Mouse (Mus musculus) spleen, embryonic (tissue): ENCODE measurements around the gene Trim40.

Source experiments
- CTCF ChIA-PET: fragments of 350-600 bp; sonication (Branson Sonifier 250); formaldehyde crosslinking; loops from one replicate; lab custom pipeline; 2022; lab: Charles Lee

Trim40 gene

DNA sequence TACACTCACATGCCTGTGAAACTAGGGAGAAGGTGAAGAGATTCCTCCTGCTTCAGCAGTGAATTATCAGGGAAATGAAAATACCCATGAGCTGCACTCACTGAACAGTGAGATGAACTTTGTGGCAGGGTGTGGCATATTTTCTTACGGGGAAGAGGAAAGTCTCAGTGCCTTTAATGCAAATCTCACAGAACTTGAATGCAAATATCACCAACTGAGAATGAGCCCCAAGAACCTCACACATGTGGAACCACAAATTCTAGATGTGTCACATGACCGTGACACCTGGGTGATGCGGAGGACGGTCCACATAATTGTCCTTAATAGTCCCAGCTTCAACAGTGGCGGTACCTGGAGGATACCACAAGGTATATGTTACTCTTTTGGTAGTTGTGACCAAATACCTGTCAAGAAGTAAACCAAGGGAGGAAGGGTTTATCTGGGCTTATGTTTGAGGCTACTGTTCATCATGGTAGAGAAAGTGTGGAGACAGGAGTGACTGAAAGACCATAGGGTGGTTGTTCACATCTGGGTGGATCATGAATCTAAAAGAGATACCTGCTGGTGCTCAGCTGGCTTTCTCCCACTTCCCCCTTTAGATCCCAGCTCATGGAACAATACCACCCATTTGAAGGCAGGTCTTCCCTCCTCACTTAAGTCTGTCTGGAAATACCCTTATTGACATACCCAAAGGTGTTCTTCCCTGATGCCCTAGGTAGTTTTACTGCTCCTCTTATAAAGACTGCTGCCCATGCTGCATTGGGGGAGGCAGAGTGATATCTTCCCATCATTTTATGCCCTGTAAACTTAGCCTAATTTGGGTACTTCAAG lies at the start of gene Trim40:
Gene Trim40 (minus strand): TSS at position 51 of the 831 bp plus-strand sequence.
- CTCF ChIA-PET: no interaction called here

DNA sequence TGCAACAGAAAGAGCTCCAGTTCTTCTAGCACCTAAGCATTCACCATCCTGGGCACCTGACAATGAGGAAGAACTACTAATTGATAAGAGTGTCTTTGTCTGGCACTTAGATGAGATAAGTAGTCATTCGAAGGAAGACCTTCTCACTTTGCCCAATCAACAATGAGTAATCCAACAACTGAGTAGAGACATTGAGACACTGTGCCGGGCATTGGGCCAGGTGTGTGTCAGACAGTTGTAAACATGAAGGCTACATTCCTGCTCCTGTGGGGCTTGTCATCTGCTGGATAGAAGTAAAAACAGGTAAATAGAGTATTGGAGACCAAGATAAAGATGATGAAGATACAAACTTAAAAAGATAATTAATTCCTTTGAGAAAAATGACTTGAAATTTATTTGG lies 48.1 kb upstream of the Trim40 start:
- CTCF ChIA-PET: no interaction called here

- CTCF ChIA-PET: no interaction called here
These were observed 41.9 kb upstream of the Trim40 start for GRCm38 (mm10) chr17:36931806-36932205.

DNA sequence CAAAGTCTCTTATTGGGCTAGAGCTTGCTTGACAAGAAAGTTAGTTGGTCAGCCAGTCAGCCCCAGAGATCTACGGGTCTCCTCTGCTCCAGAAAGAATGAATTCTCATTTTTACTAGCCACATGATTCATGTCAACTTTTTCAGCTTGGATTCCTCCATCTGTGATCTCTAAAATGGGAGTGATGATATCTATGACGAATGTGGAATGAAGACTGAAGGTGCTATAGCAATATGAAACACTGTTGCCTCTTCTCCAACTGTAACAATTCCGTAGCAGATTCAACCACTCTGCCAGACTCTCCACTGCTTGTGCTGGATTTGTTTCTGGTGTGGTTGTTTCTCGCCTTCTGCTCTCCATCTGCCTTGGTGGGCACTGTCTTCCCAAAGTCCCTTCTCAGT lies 41.2 kb upstream of the Trim40 start:
- CTCF ChIA-PET: no interaction called here

DNA sequence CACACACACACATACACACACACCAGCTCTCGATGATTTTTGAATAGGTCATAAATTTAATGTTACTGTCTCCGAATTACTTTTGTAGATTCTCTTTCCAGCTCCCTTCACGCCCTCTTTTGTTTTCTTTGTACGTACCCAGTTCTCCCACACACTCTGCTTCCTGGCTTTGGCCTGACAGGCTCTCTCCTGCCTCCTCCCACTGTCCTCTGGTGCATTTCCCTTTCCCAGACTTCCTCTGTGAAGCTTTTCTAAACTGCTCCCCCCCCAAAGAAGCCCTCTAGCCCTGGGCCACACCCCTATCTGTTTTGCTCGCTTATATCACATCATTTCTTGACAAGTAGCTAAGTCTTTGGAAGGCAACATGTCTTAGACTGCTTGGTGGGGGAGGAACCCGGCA lies 40.3 kb upstream of the Trim40 start:
- CTCF ChIA-PET: no interaction called here

GRCm38 (mm10) chr17:36929236-36929932 lies 39.5 kb upstream of the Trim40 start:
- CTCF ChIA-PET: no interaction called here

GRCm38 (mm10) chr17:36927496-36928120 lies 37.7 kb upstream of the Trim40 start:
- CTCF ChIA-PET: no interaction called here

DNA sequence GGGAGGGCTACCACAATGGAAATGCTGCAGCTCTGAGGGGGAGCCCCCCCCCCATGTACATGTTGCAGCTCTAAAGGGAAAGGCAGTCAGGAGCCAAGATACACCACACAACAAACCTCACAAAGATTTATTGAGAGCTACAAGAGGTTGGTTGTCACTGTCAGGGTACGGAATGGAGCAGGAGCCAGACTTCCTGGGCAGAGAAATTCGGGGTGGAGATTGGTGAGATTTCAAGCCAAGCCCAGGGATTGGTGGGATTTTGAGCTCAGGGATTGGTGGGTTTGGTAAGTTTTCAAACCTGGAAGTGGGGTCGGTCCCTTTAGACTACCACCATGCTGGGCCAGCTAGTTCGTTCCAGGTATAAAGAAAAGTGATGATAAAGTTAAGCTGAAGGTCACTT lies 33.6 kb upstream of the Trim40 start:
- CTCF ChIA-PET: no interaction called here

DNA sequence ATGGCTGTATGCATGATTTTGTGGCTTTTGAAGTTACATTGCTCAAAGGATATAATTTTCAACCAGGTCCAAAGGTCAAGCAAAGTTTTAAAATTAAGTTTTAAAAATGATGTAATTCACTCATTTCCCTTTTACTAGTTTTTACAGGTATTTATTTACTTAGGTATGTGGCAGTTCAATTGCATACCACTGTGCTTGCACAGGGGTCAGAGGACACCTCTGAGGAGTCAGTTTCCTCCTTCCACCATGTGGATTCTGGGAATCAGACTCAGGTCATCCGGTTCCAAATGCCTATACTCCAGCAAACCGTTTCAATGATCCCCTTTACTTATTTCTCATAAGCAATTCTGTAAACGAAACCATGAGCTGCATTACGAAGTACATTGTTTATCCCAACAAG lies 32.8 kb upstream of the Trim40 start:
- CTCF ChIA-PET: no interaction called here

- CTCF ChIA-PET: no interaction called here
These were observed 30.3 kb upstream of the Trim40 start for GRCm38 (mm10) chr17:36920239-36920638.

DNA sequence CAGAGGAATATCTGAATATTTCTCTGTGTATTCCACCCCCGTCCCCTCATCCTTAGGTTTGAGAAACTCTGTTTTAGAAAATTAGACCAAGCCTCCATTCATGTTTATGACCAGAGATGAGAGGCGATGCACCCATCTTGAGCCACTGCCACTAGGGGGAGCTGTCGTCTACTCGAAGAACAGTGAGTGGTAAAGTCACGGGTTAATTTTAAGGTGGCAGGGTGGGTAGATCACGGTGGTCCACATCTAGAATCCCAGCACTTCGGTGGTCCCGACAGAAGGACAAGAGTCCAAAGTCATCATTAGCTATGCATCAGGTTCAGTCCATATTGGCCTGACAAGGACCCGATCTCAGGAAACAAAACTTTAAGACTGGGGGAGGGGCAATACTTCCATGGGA lies 25.2 kb upstream of the Trim40 start:
- CTCF ChIA-PET: interaction anchor here (1.0 kb wide), 1 partner anchor 12 kb away, joined by 4 read pairs; no protein-coding TSS in a partner anchor

GRCm38 (mm10) chr17:36914108-36914507 lies 24.2 kb upstream of the Trim40 start:
- CTCF ChIA-PET: no interaction called here

- CTCF ChIA-PET: interaction anchor here (0.6 kb wide), 2 partner anchors 33 to 135 kb away, joined by 3 read pairs; no protein-coding TSS in a partner anchor
These were observed 22.1 kb upstream of the Trim40 start for GRCm38 (mm10) chr17:36912031-36912430.

- CTCF ChIA-PET: no interaction called here
These were observed 19.9 kb upstream of the Trim40 start for GRCm38 (mm10) chr17:36909802-36910201.

DNA sequence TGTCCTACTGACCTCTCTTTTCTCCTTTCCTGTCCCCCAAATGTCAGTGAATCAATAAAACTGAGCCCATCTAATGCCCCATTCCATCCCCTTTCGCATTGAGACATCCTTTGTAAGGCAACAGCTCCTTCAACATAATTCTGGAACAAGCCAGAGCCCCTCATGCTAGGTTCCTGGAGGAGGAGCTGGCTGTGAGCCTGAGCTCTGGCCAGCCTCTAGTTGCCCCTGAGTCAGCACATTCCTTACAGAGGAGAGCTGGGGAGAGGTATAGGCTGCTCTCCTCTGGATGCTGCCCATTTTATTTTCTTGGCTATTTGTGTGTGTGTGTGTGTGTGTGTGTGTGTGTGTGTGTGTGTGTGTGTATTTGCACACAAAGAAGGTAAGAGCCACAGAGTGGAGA lies 18.3 kb upstream of the Trim40 start:
- CTCF ChIA-PET: no interaction called here

- CTCF ChIA-PET: interaction anchor here (1.1 kb wide), 1 partner anchor 11 kb away, joined by 4 read pairs; no protein-coding TSS in a partner anchor
These were observed 13.7 kb upstream of the Trim40 start for GRCm38 (mm10) chr17:36903651-36904050.

GRCm38 (mm10) chr17:36900691-36901090 lies 10.8 kb upstream of the Trim40 start:
- CTCF ChIA-PET: no interaction called here

- CTCF ChIA-PET: no interaction called here
These were observed 10.1 kb upstream of the Trim40 start for GRCm38 (mm10) chr17:36900001-36900400.

- CTCF ChIA-PET: no interaction called here
These were observed 9.5 kb upstream of the Trim40 start for GRCm38 (mm10) chr17:36899376-36899775.

DNA sequence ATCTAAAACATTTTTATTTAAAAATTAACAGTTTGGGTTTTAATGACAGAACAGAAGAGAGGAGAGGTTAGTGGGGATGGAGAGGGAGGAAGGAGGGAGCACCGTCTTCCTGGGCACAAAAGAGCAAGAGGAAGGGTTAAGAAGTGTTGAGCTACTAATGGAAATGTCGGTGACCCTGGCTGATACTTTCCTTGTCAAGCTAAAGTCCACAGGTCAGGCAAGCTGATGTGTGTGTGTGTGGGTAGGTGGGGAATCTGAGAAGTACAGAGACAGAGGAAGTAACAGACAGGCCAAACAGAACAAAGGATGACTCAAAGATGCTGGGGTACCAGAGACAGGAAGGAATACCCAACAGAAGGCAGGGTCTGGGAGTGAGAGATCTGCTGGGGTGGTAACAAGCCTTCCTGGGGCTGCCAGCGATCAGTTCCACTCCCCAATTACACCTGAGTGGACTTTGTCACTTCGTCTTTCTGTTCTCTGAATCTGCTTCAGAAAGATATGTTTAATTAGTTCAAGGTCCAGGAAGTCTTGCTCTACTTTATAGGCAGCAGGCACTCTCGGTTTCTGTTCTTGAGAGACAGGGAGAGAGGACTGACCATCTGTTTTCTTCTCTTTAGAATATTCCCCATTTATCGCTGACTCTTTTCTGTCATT lies 7.8 kb upstream of the Trim40 start, which contains the start of gene Trim31:
Gene Trim31 (plus strand): TSS at position 567 of the 654 bp plus-strand sequence.
- CTCF ChIA-PET: no interaction called here

DNA sequence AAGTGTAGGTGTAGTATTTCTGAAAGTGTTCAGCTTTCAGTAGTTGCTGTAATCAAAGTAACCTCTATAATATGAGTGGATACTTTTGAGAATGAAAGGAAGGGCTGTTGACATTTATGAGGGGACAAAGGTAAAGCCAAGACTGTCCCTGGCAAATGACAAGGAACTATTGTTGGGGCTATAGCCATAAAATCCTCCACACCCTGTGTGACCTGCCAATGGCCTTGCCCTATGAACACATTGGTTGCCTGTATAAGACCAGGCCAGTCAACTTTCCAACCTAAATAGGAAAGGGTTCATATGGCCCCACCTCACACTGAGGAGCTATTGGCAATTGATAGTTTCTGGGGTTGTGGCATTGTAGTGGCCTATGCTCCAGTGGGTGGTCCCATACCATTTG lies 7.1 kb upstream of the Trim40 start:
- CTCF ChIA-PET: no interaction called here

- CTCF ChIA-PET: no interaction called here
These were observed 6.7 kb upstream of the Trim40 start for GRCm38 (mm10) chr17:36896583-36896982.
